Mouse (Mus musculus) liver, embryonic 11.5 days (tissue): ENCODE measurements around the gene 1700066M21Rik. TPM values are rescaled to one million over a fixed set of nuclear protein-coding genes. Genes with fewer than 3 reads are reported as not detected.

Source experiments
- polyA plus RNA-seq: library from polyadenylated mRNA; unstranded; fragments of >200 nt; fragmentation: Nextera tagmentation; extraction: Ambion mirVana; gene quantifications from 2 replicates; pipeline ENCODE4 v1.2.1, GENCODE M21; 2014

1700066M21Rik gene
- polyA plus RNA-seq, 1 experiment from 2014 or later, result 18.0 TPM

Other genes with a start within 250 kb of the 1700066M21Rik start
- gene Maip1, start 28.7 kb downstream of the 1700066M21Rik start, polyA plus RNA-seq, result 17.5 and 17.8 TPM in 2 replicates
- gene Tyw5, start 29.5 kb downstream of the 1700066M21Rik start, polyA plus RNA-seq, result 27.1 and 27.5 TPM in 2 replicates